Mouse (Mus musculus): Measurements from ENCODE around the gene Arsg.

DNA sequence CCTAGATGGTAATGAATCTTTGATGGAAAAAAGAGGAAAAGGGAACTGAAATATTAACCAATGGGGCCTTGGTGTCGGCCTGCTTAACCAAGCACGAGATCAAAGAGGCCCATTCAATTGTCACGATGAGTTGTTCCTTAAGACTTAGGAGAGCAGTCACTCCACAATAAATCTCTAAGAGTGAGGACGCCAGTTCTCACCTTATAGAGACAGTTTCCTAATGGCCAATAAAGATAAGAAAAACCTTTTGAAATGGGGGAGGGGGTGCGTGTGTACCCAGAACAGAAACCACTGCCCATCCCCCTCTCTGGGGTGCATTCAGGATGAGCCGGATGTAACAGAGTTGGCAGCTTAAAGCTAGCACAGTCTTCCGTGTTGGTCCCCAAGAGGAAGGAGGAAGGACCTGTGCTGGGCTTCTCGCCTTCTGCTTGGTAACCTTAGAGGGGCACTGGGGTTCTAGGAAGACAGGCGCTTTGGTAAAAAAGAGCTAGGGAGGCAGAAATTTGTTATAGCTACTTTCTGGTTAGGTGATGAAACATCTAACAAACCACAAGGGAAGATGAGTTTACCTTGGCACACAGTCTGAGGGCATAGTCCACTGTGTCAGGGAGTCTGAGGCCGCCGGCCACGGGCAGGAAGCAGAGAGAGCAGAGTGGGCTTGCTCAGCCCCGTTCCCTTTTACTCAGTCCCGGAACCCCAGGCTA, 22.7 kb downstream of the Arsg start:
- TF ChIP-seq CTCF (IDR thresholded peaks at IDR 0.05; ENCODE audit: control insufficient read depth, insufficient read depth, insufficient read length) (no peak), MAX (IDR thresholded peaks at IDR 0.05) (no peak), MYOG (IDR thresholded peaks at IDR 0.05; ENCODE audit: control insufficient read depth, extremely low read depth, insufficient read length) (no peak), USF1 (IDR thresholded peaks at IDR 0.05; ENCODE audit: low read depth) (no peak), MYOD1 (IDR thresholded peaks at IDR 0.05; ENCODE audit: control insufficient read depth, insufficient read length, low read depth) (no peak), CEBPB (IDR thresholded peaks at IDR 0.05; ENCODE audit: low read depth) (no peak)
